Mouse (Mus musculus): ENCODE data around the gene Pkd1. TPM values are rescaled to one million over a fixed set of nuclear protein-coding genes. Genes with fewer than 3 reads are reported as not detected.

The Pkd1 gene
- polyA plus RNA-seq, 1 experiment from 2014 or later: 37.9 TPM

DNA sequence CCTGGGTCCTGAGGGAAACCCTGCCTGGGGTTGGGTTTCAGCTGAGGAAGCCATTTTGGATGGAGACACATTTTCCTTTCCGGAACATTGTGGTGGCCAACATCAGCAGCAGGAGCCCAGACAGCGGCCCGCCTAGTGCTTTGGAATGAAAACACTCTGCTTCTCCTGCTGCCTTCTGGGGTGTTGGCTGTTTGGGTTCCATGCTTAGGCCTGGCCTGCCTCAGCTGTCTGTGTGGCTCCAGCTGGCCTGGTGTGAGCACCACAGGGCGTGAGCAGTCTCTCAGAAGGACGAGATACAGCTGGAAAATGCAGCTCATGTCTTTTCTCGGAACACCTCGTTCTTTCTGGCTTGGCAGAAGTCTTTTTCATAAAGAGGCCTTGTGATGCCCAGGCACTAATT lies 7.5 kb downstream of the Pkd1 start:
- Histone ChIP-seq H3K9me3 (no peaks in the 10 kb centered on the region), H3K27me3 (no peaks in the 10 kb centered on the region), H3K4me2 (no peak overlapping the region), H3K27ac (peak overlapping the region; percentile 92), H3K4me3 (no peak overlapping the region), H3K9ac (no peak overlapping the region), H3K36me3 (no peaks in the 10 kb centered on the region), H3K4me1 (peaks cover 62% of the 10 kb centered on the region)
- peak; percentile 35; the same call in 1 of the 2 replicates for ATAC-seq (ENCODE audit: insufficient number of reproducible peaks, low FRiP score, low TSS enrichment, low read depth)
- 62% methylated on average over 7 of the region's 7 CpGs for WGBS

DNA sequence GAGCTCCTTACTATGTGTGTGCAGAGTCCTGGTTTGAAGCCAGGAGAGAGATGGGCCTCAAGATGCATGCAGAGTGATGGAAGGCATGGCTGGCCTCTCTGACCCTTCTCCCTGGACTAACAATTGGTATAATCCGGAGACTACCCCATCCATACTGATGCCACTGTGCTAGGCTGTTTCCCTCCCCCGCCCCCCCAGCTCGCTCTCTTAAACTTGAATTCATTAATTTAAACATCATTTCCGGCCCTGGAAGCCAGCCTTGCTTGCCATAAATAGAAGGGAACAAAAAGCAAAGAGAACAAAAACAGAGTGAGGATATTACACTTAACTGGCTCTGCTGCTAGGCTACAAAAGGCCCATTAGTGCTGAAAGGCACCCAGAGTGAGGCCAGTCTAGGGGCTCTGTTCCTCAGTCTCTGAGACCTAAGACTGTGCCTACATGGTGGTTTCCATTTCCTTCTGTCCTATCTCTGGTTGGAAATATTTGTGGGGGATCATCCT lies 9.0 kb downstream of the Pkd1 start:
- Histone ChIP-seq H3K4me2 (peak overlapping the region; percentile 31; the same call in 1 of the 2 replicates), H3K4me3 (no peak overlapping the region), H3K27me3 (no peaks in the 10 kb centered on the region), H3K9me3 (no peaks in the 10 kb centered on the region), H3K27ac (peak overlapping the region; percentile 92), H3K36me3 (no peaks in the 10 kb centered on the region), H3K9ac (no peak overlapping the region), H3K4me1 (peaks cover 62% of the 10 kb centered on the region)
- 25% methylated on average over 4 of the region's 4 CpGs for WGBS
- ATAC-seq (ENCODE audit: insufficient number of reproducible peaks, low FRiP score, low TSS enrichment, low read depth): peak; percentile 52; the same call in 1 of the 2 replicates

DNA sequence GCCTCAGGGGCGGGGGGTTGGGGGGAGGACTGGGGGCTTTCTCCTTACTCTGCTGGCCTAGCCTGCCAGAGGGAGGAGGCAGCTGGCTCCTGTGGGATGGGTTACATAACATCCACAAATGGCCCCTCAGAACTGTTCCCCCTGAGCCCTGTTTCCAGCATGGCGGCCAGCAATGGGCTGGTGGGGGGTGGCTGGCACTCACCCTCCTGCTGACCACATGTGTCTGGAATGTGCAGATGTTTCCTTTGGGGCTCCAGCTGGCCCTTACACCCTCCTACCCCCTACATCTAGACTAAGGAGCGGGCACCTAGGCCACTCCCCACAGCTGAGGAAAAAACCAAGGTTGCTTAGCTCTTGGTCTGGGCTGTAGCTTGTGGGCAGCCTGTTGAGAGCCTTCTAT lies 9.5 kb downstream of the Pkd1 start:
- H3K27me3 ChIP-seq: no peaks in the 10 kb centered on the region
- H3K9me3 ChIP-seq: no peaks in the 10 kb centered on the region
- H3K9ac ChIP-seq: no peak overlapping the region
- peak; percentile 87 for ATAC-seq (ENCODE audit: insufficient number of reproducible peaks, low FRiP score, low TSS enrichment, low read depth)
- peaks cover 62% of the 10 kb centered on the region for H3K4me1 ChIP-seq
- 25% methylated on average over 3 of the region's 3 CpGs for WGBS
- H3K4me2 ChIP-seq: peak overlapping the region; percentile 31
- no peaks in the 10 kb centered on the region for H3K36me3 ChIP-seq
- peak overlapping the region; percentile 92 for H3K27ac ChIP-seq
- H3K4me3 ChIP-seq: no peak overlapping the region

DNA sequence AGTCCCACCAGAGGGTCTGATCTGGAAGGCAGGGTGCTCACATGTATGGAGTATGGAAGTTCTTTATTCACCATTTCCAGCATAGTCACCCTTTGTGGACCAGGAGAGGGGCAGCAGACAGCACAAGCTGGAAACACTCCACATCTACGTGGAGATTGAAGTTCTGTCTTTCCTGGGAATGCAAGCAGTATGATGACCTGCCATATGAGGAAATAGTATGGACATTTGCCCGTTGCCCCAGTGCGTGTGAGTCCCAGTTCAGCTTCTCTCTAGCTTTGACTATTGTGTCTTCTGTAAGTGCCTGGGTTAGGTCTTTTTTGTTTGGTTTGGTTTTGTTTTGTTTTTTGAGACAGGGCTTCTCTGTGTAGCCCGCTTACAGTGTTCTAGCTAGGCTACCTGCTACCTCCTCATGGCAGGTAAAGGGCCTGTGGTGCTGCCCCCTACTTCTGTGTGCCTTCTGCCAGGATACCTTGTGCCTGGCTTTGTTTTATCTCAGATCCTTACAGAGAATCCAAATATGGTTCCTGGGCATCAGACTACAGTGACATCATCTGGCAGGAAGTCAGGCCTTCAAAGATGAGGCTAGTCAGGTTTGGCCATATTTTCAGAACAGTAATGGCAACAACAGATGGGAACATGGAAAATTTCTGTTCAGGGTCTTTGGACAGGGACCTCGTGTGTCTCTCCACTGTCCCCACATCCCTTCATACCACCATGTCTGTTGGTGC lies 10.8 kb downstream of the Pkd1 start:
- Histone ChIP-seq H3K4me3 (no peak overlapping the region), H3K27ac (peak overlapping the region; percentile 12; the same call in 1 of the 2 replicates), H3K4me2 (no peak overlapping the region), H3K9me3 (no peaks in the 10 kb centered on the region), H3K4me1 (peaks cover 66% of the 10 kb centered on the region), H3K27me3 (no peaks in the 10 kb centered on the region), H3K9ac (no peak overlapping the region), H3K36me3 (peaks cover 12% of the 10 kb centered on the region)
- ATAC-seq (ENCODE audit: insufficient number of reproducible peaks, low FRiP score, low TSS enrichment, low read depth): no peak
- WGBS: 87% methylated on average over 5 of the region's 5 CpGs

DNA sequence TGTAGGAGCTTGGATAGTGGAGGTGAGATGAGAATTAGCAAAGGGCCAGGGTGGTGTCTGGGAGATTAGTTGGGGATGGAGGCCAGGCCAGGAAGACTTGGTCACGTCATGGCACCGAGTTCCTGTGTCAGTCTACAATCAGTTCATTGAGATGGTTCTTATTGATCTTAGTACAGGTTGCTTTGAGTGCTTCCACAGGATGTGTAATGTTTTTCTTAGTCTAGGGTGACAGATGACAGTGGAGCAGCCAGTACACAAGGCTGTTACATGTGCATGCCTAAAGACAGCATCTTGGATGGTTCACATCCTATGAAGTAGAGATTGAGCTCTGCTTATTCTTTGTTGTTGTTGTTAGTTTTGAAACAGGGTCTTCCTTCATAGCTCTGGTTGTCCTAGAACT lies 12.0 kb downstream of the Pkd1 start:
- no peak overlapping the region for H3K4me3 ChIP-seq
- peaks cover 23% of the 10 kb centered on the region for H3K36me3 ChIP-seq
- no peak for ATAC-seq (ENCODE audit: insufficient number of reproducible peaks, low FRiP score, low TSS enrichment, low read depth)
- H3K9ac ChIP-seq: no peak overlapping the region
- no peaks in the 10 kb centered on the region for H3K9me3 ChIP-seq
- H3K4me1 ChIP-seq: peaks cover 65% of the 10 kb centered on the region
- no peak overlapping the region for H3K4me2 ChIP-seq
- 80% methylated on average over 2 of the region's 2 CpGs for WGBS
- H3K27ac ChIP-seq: no peak overlapping the region
- no peaks in the 10 kb centered on the region for H3K27me3 ChIP-seq

DNA sequence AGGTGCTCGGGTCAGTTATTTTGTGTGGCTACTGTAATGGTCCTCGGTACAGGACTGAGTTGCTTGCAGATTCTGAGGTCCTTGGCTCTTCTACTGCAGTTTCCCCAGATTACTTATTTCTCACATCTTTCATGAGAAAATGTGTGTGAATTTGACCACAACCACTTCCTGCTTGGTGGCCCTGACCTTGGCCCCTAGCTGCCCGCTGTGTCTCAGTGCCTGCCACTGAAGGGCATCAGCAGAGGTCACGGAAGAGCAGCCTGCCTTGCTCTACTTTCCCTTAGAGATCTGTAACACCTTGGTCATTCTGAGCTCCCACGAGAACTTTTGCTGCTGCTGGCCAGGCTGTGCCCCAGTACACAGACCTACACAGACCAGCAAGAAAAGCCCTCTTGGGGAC lies 14.0 kb downstream of the Pkd1 start:
- Histone ChIP-seq H3K9me3 (no peaks in the 10 kb centered on the region), H3K36me3 (peaks cover 42% of the 10 kb centered on the region), H3K27me3 (no peaks in the 10 kb centered on the region), H3K27ac (no peak overlapping the region; the same call in 1 of the 2 replicates), H3K9ac (no peak overlapping the region), H3K4me1 (peaks cover 51% of the 10 kb centered on the region), H3K4me2 (no peak overlapping the region), H3K4me3 (no peak overlapping the region)
- 85% methylated on average over 5 of the region's 5 CpGs for WGBS
- ATAC-seq (ENCODE audit: insufficient number of reproducible peaks, low FRiP score, low TSS enrichment, low read depth): no peak

DNA sequence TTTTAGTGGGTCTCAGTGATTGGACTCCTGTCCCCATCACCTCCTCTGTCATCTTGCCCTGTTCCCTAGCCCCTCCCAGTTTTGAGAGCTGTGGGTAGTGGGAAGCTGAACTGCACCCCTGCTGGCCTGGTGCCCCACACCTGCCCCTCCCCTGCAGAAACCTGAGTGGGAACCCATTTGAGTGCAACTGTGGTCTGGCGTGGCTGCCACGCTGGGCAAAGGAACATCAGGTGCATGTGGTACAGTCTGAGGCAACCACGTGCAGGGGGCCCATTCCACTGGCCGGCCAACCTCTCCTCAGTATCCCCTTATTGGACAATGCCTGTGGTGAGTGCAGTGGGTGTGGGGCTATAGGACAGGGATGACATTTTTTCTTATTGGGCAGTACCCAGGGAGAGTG lies 14.8 kb downstream of the Pkd1 start:
- H3K9me3 ChIP-seq: no peaks in the 10 kb centered on the region
- peaks cover 43% of the 10 kb centered on the region for H3K4me1 ChIP-seq
- no peaks in the 10 kb centered on the region for H3K27me3 ChIP-seq
- H3K9ac ChIP-seq: no peak overlapping the region
- H3K36me3 ChIP-seq: peaks cover 50% of the 10 kb centered on the region
- no peak for ATAC-seq (ENCODE audit: insufficient number of reproducible peaks, low FRiP score, low TSS enrichment, low read depth)
- H3K4me3 ChIP-seq: no peak overlapping the region
- no peak overlapping the region for H3K4me2 ChIP-seq
- no peak overlapping the region for H3K27ac ChIP-seq
- 88% methylated on average over 4 of the region's 4 CpGs for WGBS

DNA sequence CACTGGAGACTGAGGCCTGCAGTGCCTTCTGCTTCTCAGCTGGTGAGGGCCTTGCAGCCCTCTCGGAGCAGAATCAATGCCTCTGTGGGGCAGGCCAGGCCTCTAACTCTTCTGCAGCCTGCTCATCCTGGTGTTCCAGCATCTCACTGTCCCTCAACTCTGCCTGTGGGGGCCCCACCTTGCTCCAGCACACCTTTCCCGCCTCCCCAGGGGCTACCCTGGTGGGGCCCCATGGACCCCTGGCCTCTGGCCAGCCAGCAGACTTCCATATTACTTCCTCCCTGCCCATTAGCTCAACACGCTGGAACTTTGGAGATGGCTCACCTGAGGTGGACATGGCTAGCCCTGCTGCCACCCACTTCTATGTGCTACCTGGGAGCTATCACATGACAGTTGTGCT lies 15.5 kb downstream of the Pkd1 start:
- no peaks in the 10 kb centered on the region for H3K9me3 ChIP-seq
- H3K4me1 ChIP-seq: peaks cover 39% of the 10 kb centered on the region
- H3K4me3 ChIP-seq: no peak overlapping the region
- H3K4me2 ChIP-seq: no peak overlapping the region
- WGBS: 80% methylated on average over 3 of the region's 3 CpGs
- no peak overlapping the region for H3K9ac ChIP-seq
- H3K27me3 ChIP-seq: no peaks in the 10 kb centered on the region
- H3K27ac ChIP-seq: no peak overlapping the region
- no peak for ATAC-seq (ENCODE audit: insufficient number of reproducible peaks, low FRiP score, low TSS enrichment, low read depth)
- peaks cover 56% of the 10 kb centered on the region for H3K36me3 ChIP-seq

DNA sequence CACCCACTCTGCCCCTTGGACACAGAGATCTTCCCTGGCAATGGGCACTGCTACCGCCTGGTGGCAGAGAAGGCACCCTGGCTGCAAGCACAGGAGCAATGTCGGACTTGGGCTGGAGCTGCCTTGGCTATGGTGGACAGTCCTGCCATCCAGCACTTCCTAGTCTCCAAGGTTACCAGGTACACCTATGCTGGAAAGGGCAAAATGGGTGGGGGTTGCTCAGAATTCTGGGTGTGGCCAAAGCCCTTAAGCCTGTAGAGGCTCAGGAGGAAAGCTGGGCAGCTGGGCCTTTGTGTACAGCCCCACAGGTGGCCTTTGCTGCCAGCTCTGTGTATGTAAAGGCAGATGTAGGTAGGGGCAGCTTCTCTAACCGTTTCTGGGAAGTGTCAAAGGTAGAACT lies 16.2 kb downstream of the Pkd1 start:
- 81% methylated on average over 3 of the region's 3 CpGs for WGBS
- Histone ChIP-seq H3K9ac (no peak overlapping the region), H3K9me3 (no peaks in the 10 kb centered on the region), H3K4me2 (no peak overlapping the region), H3K27ac (no peak overlapping the region), H3K36me3 (peaks cover 63% of the 10 kb centered on the region), H3K4me3 (no peak overlapping the region), H3K4me1 (peaks cover 32% of the 10 kb centered on the region), H3K27me3 (no peaks in the 10 kb centered on the region)
- ATAC-seq (ENCODE audit: insufficient number of reproducible peaks, low FRiP score, low TSS enrichment, low read depth): no peak

DNA sequence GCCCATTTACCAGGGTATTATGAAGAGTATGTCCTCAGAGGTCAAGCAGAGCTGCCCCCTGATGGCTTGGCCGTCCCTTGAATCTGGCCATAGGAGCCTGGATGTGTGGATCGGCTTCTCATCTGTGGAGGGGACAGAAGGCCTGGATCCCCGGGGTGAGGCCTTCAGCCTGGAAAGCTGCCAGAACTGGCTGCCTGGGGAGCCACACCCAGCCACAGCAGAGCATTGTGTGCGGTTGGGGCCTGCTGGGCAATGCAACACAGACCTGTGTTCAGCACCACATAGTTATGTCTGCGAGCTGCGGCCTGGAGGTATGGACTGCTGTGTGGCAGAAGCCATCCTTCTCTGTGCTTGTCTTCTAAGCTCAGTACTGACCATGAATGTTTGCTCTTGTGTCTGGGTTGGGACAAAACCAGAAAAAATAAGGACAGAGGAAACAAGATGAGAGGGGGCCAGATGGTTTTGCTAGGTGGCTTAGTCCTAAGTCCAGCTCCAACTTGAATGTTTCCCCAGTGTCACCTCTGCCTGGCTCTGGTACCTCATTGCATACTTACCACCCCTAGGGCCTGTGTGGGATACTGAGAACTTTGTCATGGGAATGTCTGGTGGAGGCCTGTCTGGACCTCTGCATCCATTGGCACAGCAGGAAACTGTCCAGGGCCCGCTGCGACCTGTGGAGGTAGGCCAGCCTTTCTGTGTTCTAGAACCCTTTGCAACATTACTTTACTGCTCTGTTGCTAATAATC lies 17.6 kb downstream of the Pkd1 start:
- Histone ChIP-seq H3K9ac (no peak overlapping the region), H3K4me3 (no peak overlapping the region), H3K36me3 (peaks cover 77% of the 10 kb centered on the region), H3K27ac (no peak overlapping the region), H3K9me3 (no peaks in the 10 kb centered on the region), H3K4me2 (no peak overlapping the region), H3K27me3 (no peaks in the 10 kb centered on the region), H3K4me1 (peaks cover 29% of the 10 kb centered on the region)
- WGBS: 63% methylated on average over 8 of the region's 8 CpGs
- ATAC-seq (ENCODE audit: insufficient number of reproducible peaks, low FRiP score, low TSS enrichment, low read depth): no peak

DNA sequence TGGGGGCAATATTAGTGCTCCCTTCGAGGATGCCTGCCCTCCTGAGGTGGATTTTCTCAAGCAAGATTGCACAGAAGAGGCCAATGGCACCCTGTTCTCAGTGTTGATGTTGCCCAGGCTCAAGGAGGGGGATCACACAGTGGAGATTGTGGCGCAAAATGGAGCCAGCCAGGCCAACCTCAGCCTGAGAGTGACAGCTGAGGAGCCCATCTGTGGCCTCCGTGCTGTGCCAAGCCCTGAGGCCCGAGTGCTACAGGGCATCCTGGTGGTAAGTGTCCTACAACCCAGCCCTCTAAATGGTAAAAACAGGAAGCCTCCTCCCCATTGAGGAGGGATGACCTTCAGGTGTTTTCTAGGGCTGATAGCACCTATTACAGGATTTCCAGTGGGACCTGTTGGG lies 20.2 kb downstream of the Pkd1 start:
- Histone ChIP-seq H3K4me1 (peaks cover 20% of the 10 kb centered on the region), H3K36me3 (peaks cover 98% of the 10 kb centered on the region), H3K27me3 (no peaks in the 10 kb centered on the region), H3K27ac (no peak overlapping the region), H3K9me3 (no peaks in the 10 kb centered on the region), H3K9ac (no peak overlapping the region), H3K4me2 (no peak overlapping the region), H3K4me3 (no peak overlapping the region)
- 91% methylated on average over 4 of the region's 4 CpGs for WGBS
- ATAC-seq (ENCODE audit: insufficient number of reproducible peaks, low FRiP score, low TSS enrichment, low read depth): no peak

DNA sequence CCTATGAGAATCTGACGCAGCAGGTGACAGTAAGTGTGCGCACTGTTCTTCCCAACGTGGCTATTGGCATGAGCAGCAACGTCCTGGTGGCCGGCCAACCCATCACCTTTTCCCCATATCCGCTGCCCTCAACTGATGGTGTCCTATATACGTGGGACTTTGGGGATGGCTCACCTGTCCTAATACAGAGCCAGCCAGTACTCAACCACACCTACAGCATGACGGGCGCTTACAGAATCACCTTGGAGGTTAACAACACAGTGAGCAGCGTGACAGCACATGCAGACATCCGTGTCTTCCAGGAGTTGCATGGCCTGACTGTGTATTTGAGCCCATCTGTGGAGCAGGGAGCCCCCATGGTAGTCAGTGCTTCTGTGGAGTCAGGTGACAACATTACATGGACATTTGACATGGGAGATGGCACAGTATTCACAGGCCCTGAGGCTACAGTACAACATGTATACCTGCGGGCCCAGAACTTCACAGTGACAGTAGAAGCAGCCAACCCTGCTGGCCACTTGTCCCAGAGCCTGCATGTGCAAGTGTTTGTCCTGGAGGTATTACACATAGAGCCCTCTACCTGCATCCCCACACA lies 23.1 kb downstream of the Pkd1 start:
- 91% methylated on average over 12 of the region's 12 CpGs for WGBS
- no peaks in the 10 kb centered on the region for H3K27me3 ChIP-seq
- no peaks in the 10 kb centered on the region for H3K4me1 ChIP-seq
- H3K4me3 ChIP-seq: no peak overlapping the region
- no peak overlapping the region for H3K4me2 ChIP-seq
- no peaks in the 10 kb centered on the region for H3K9me3 ChIP-seq
- no peak for ATAC-seq (ENCODE audit: insufficient number of reproducible peaks, low FRiP score, low TSS enrichment, low read depth)
- peaks cover 99% of the 10 kb centered on the region for H3K36me3 ChIP-seq
- no peak overlapping the region for H3K9ac ChIP-seq
- no peak overlapping the region for H3K27ac ChIP-seq

All from limb, embryonic 15.5 days (tissue).